ENCODE assay signal across 8 mouse cellular contexts in genomic region chr2:124858504-124858903, GRCm38 (mm10).
DNase-seq lines count a peak whose midpoint lies in the region; ATAC-seq and TF ChIP-seq lines count a peak whose summit lies in the region.

No protein-coding gene starts in this region.

- H3K4me3 ChIP-seq in embryonic facial prominence, embryonic 14.5 days (ENCODE audit: low read depth, low read length) = no peak overlapping the region
- H3K4me3 ChIP-seq in embryonic facial prominence, embryonic 10.5 days = no peak overlapping the region
- H3K4me3 ChIP-seq in heart, embryonic 11.5 days (ENCODE audit: low read depth, low read length) = no peak overlapping the region
- H3K4me3 ChIP-seq in myocyte = no peak overlapping the region

- H3K9me3 ChIP-seq in embryonic facial prominence, embryonic 14.5 days (ENCODE audit: control insufficient read depth, low read length) = no peaks in the 10 kb centered on the region
- no peaks in the 10 kb centered on the region for H3K9me3 ChIP-seq in embryonic facial prominence, embryonic 10.5 days
- no peaks in the 10 kb centered on the region for H3K9me3 ChIP-seq in heart, embryonic 11.5 days (replicated peaks; ENCODE audit: control insufficient read depth, low read length)

- no peaks in the 10 kb centered on the region for H3K36me3 ChIP-seq in embryonic facial prominence, embryonic 14.5 days (ENCODE audit: control insufficient read depth, insufficient read depth, low read length)
- no peaks in the 10 kb centered on the region for H3K36me3 ChIP-seq in embryonic facial prominence, embryonic 10.5 days (replicated peaks)
- no peaks in the 10 kb centered on the region for H3K36me3 ChIP-seq in heart, embryonic 11.5 days (ENCODE audit: control insufficient read depth, insufficient read depth, low read length)
- no peaks in the 10 kb centered on the region for H3K36me3 ChIP-seq in myocyte (ENCODE audit: control insufficient read depth, insufficient read depth)

- H3K79me2 ChIP-seq in myocyte (ENCODE audit: control insufficient read depth, insufficient read depth) = no peaks in the 10 kb centered on the region

- WGBS in embryonic facial prominence, embryonic 14.5 days = 51% methylated on average over 3 of the region's 3 CpGs
- 73% methylated on average over 3 of the region's 3 CpGs for WGBS in embryonic facial prominence, embryonic 10.5 days
- WGBS in heart, embryonic 11.5 days (ENCODE audit: insufficient replicate concordance) = 49% methylated on average over 3 of the region's 3 CpGs

- H3K4me2 ChIP-seq in embryonic facial prominence, embryonic 14.5 days (ENCODE audit: low read depth, low read length) = no peak overlapping the region
- H3K4me2 ChIP-seq in heart, embryonic 11.5 days = no peak overlapping the region
- H3K4me2 ChIP-seq in myocyte (ENCODE audit: low read depth) = peak overlapping the region; percentile 55

- DNase-seq in embryonic facial prominence, embryonic 14.5 days (ENCODE audit: low spot score) = peak; percentile 72
- no peak for DNase-seq in embryonic facial prominence, embryonic 10.5 days (ENCODE audit: low spot score)
- DNase-seq in adrenal gland, postnatal 25 days = peak; percentile 79
- peak; percentile 90 for DNase-seq in kidney, postnatal 36 days
- no peak for DNase-seq in retina, embryonic 14.5 days (ENCODE audit: low spot score)
- no peak for DNase-seq in natural killer cell, adult 2 months (ENCODE audit: low spot score in 2 of 2)

- no peak overlapping the region for H3ac ChIP-seq in myocyte (ENCODE audit: control insufficient read depth, insufficient read length)

- no peak overlapping the region for H3K27ac ChIP-seq in embryonic facial prominence, embryonic 14.5 days (replicated peaks; ENCODE audit: low read depth, low read length)
- no peak overlapping the region for H3K27ac ChIP-seq in embryonic facial prominence, embryonic 10.5 days (replicated peaks)
- peak overlapping the region; percentile 66; the same call in 1 of the 2 replicates for H3K27ac ChIP-seq in heart, embryonic 11.5 days (ENCODE audit: low read depth, low read length)

- ATAC-seq in embryonic facial prominence, embryonic 14.5 days (ENCODE audit: low read depth) = no peak
- ATAC-seq in heart, embryonic 11.5 days (replicated peaks; ENCODE audit: insufficient number of reproducible peaks, low FRiP score, low TSS enrichment) = peak; percentile 65; the same call in 1 of the 2 replicates

- H3K9ac ChIP-seq in embryonic facial prominence, embryonic 14.5 days (ENCODE audit: low read depth, low read length) = no peak overlapping the region
- H3K9ac ChIP-seq in heart, embryonic 11.5 days (ENCODE audit: low read depth, low read length) = no peak overlapping the region

- no peaks in the 10 kb centered on the region for H3K27me3 ChIP-seq in embryonic facial prominence, embryonic 14.5 days (replicated peaks; ENCODE audit: control insufficient read depth, insufficient read depth, low read length)
- H3K27me3 ChIP-seq in embryonic facial prominence, embryonic 10.5 days (replicated peaks; ENCODE audit: low read depth, poor library complexity, severe bottlenecking) = no peaks in the 10 kb centered on the region
- no peaks in the 10 kb centered on the region for H3K27me3 ChIP-seq in heart, embryonic 11.5 days (ENCODE audit: control insufficient read depth, insufficient read depth, low read length)
- no peaks in the 10 kb centered on the region for H3K27me3 ChIP-seq in myocyte (ENCODE audit: control insufficient read depth, insufficient read depth, insufficient read length)

- H3K4me1 ChIP-seq in embryonic facial prominence, embryonic 14.5 days (ENCODE audit: control insufficient read depth, insufficient read depth, low read length) = no peaks in the 10 kb centered on the region
- H3K4me1 ChIP-seq in embryonic facial prominence, embryonic 10.5 days = no peaks in the 10 kb centered on the region
- peaks cover 5% of the 10 kb centered on the region; the same call in 1 of the 2 replicates for H3K4me1 ChIP-seq in heart, embryonic 11.5 days (ENCODE audit: control insufficient read depth, insufficient read depth, low read length)

- no peak for TF ChIP-seq POLR2A in myocyte (IDR thresholded peaks at IDR 0.05; ENCODE audit: insufficient read length, low read depth)

TF ChIP-seq in myocyte, 11 proteins besides CTCF, POLR2A, EP300 and RAD21:
- no peak for TF ChIP-seq MYOD1 (IDR thresholded peaks at IDR 0.05; ENCODE audit: control insufficient read depth in 1 of 3, insufficient read length in 2 of 3, low read depth in 2 of 3)
- no peak for TF ChIP-seq USF1 (IDR thresholded peaks at IDR 0.05; ENCODE audit: low read depth)
- no peak for TF ChIP-seq CEBPB (IDR thresholded peaks at IDR 0.05; ENCODE audit: insufficient read depth, poor library complexity, severe bottlenecking)
- TF ChIP-seq POLR2AphosphoS2 (IDR thresholded peaks at IDR 0.05; ENCODE audit: insufficient read length, low read depth) = no peak
- no peak for TF ChIP-seq SRF (IDR thresholded peaks at IDR 0.05; ENCODE audit: control insufficient read depth, insufficient read length, low read depth)
- no peak for TF ChIP-seq E2F4 (IDR thresholded peaks at IDR 0.05; ENCODE audit: insufficient read depth)
TF ChIP-seq in myocyte: peak in this region for 0.

Comparison
In these comparisons a context has a peak if more than half of its experiments do, and no peak if none do; other contexts are left out.
1. DNase-seq: peak in embryonic facial prominence, embryonic 14.5 days (single experiment), adrenal gland, postnatal 25 days (single experiment) and kidney, postnatal 36 days (2 of 2); none in embryonic facial prominence, embryonic 10.5 days (single experiment), retina, embryonic 14.5 days (single experiment) and natural killer cell, adult 2 months (0 of 2).